Mouse (Mus musculus): Measurements from ENCODE around the gene Trp53i13.

DNA sequence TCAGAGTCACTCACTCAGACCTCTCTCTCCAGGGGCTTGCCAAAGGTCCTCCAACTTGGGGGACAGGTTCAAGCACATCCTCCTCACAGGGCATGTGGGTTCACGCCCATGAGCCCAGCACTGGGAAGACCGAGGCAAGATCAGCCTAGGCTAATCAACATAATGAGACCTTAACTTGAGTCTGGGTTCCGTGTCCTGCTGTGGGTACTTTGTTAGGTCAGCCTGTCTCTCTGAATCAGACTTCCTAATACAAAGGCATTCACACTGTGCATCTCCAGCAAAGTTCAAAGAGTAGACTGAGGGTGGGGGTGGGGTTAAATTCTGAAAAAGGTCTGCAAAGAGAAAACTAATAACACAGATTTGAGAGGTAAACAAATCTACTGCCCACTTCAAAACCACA lies 50.7 kb downstream of the Trp53i13 start:
- TF ChIP-seq CTCF (conservative IDR thresholded peaks at IDR 0.05; ENCODE audit: insufficient read depth, insufficient read length, low read depth, low read length) (no peak), POLR2A (IDR thresholded peaks at IDR 0.05; ENCODE audit: low read depth, low read length) (no peak)
